Mouse (Mus musculus) liver, adult 2 months (tissue): ENCODE measurements around the gene Gm10320. TPM values are rescaled to one million over a fixed set of nuclear protein-coding genes. Genes with fewer than 3 reads are reported as not detected.
A peak's percentile ranks its signal among the peaks of the same experiment; 100 is the strongest.

ENCODE experiments used
- DNase-seq: peaks from one replicate; pipeline ENCODE4 v3.0.0-alpha.2; 2011; ENCODE audit warnings: low read depth, low spot score; ENCODE audit errors: extremely low read depth
- H3K27ac ChIP-seq: fragments of 200-500 bp; replicated peaks from 2 replicates; pipeline ENCODE4 v1.5.1; 2012; ENCODE audit warnings: low read depth, mild to moderate bottlenecking, control low read depth, inconsistent platforms, low read length; ENCODE audit not compliant: insufficient read depth
- H3K27me3 ChIP-seq: fragments of 200-500 bp; 2 replicates; pipeline ENCODE4 v1.6.1; 2012; ENCODE audit warnings: mild to moderate bottlenecking, moderate library complexity, low read length, inconsistent platforms; ENCODE audit not compliant: control insufficient read depth, insufficient read depth
- H3K36me3 ChIP-seq: fragments of 200-500 bp; 2 replicates; pipeline ENCODE4 v1.6.1; 2012; ENCODE audit warnings: low read length, inconsistent platforms; ENCODE audit not compliant: control insufficient read depth, insufficient read depth
- H3K4me1 ChIP-seq: fragments of 200-500 bp; 2 replicates; pipeline ENCODE4 v1.6.1; 2011; ENCODE audit warnings: low read length; ENCODE audit not compliant: control insufficient read depth, insufficient read depth
- H3K4me3 ChIP-seq: fragments of 200-500 bp; 2 replicates; pipeline ENCODE4 v1.5.1; 2011; ENCODE audit warnings: low read depth, mild to moderate bottlenecking, control low read depth, low read length, moderate library complexity; ENCODE audit not compliant: insufficient read depth
- H3K79me2 ChIP-seq: fragments of 200-500 bp; 2 replicates; pipeline ENCODE4 v1.6.1; 2012; ENCODE audit warnings: inconsistent platforms, mild to moderate bottlenecking, low read length, moderate library complexity; ENCODE audit not compliant: control insufficient read depth, insufficient read depth
- H3K9ac ChIP-seq: fragments of 200-500 bp; 2 replicates; pipeline ENCODE4 v1.6.1; 2012; ENCODE audit warnings: low read depth, mild to moderate bottlenecking, control low read depth, inconsistent platforms, low read length
- CTCF ChIP-seq: fragments of 200-500 bp; IDR thresholded peaks from 2 replicates; pipeline ENCODE4 v1.5.1; 2011; ENCODE audit warnings: low read depth, low read length, control low read depth
- POLR2A ChIP-seq: fragments of 200-500 bp; IDR thresholded peaks from 2 replicates; pipeline ENCODE4 v1.6.1; 2011; ENCODE audit warnings: low read length, control low read depth; ENCODE audit not compliant: insufficient read depth; ENCODE audit errors: extremely low read depth
- WGBS: fragments of 180-500 bp; shearing (Covaris S2); methylation state at CpG from one replicate; pipeline ENCODE4 v1.1.7; 2018; 5-methylcytosine and 5-hydroxymethylcytosine counted together
- polyA plus RNA-seq: library from polyadenylated mRNA; depleted of rRNA; stranded (reverse); fragments of >200 nt; gene quantifications from 2 replicates; pipeline ENCODE4 v1.2.3, GENCODE M21; 2012; rRNA removed
- total RNA-seq: library from RNA; depleted of rRNA; stranded (reverse); fragments of >200 nt; gene quantifications from 2 replicates; pipeline ENCODE4 v1.2.3, GENCODE M21; 2014; rRNA removed

Gene Gm10320
- 0.37 and 0.81 TPM in 2 replicates for total RNA-seq
- 0.70 and 0.75 TPM in 2 replicates for polyA plus RNA-seq

DNA sequence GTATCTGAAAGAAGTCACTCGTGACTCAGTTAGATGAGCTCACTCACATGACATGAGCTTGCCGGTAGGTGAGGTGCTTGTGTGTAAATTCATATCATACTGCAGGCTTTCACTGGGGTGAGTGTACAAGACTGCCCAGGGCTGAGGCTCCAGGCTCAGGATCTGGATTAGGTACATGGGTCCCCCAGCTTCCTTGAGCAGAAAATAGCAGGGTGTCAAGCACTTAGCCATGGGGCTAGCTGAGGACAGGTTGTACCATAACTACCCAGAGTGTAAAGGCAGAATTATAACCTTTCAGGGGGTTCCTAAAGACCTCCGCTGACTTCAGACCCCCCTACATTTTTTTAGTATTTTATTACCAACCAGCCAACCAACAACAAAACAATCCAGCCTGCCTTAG lies at the start of gene Gm10320:
TSS of gene Gm10320 (minus strand) at position 93 of the 400 bp plus-strand sequence.
- WGBS = 85% methylated on average over 3 of the region's 3 CpGs
- TF ChIP-seq POLR2A (no peak), CTCF (no peak)
- Histone ChIP-seq H3K27me3 (peaks cover 3% of the 10 kb centered on the region; the same call in 1 of the 2 replicates), H3K4me3 (no peak within 1 kb of the TSS), H3K4me1 (no peaks in the 10 kb centered on the region), H3K36me3 (no peaks in the 10 kb centered on the region), H3K79me2 (no peaks in the 10 kb centered on the region), H3K9ac (no peak within 1 kb of the TSS), H3K27ac (no peak within 1 kb of the TSS)
- no peak for DNase-seq

DNA sequence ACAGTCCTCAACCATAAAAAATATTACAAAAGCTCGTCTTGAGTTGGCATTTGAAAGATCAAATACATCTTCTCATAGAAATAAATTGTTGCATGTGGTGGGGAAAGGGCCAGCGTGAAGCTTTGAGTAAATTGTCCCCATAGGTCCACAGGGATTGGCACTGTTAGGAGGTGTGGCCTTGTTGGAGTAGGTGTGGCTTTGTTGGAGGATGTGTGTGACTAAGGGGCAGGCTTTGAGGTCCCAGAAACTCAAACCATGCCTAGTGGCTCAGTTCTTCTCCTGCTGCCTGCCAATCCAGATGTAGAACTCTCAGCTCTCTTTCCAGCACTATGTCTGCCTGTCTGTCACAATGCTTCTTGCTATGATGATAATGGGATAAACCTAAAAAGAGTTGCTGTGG lies 49.8 kb upstream of the Gm10320 start:
- TF ChIP-seq CTCF (no peak), POLR2A (no peak)
- no peaks in the 10 kb centered on the region for H3K79me2 ChIP-seq
- 79% methylated on average over 2 of the region's 2 CpGs for WGBS
- H3K27me3 ChIP-seq = no peaks in the 10 kb centered on the region
- H3K4me3 ChIP-seq = no peak overlapping the region
- no peaks in the 10 kb centered on the region for H3K36me3 ChIP-seq
- no peak for DNase-seq
- H3K9ac ChIP-seq = no peak overlapping the region
- H3K27ac ChIP-seq = no peak overlapping the region
- H3K4me1 ChIP-seq = no peaks in the 10 kb centered on the region

DNA sequence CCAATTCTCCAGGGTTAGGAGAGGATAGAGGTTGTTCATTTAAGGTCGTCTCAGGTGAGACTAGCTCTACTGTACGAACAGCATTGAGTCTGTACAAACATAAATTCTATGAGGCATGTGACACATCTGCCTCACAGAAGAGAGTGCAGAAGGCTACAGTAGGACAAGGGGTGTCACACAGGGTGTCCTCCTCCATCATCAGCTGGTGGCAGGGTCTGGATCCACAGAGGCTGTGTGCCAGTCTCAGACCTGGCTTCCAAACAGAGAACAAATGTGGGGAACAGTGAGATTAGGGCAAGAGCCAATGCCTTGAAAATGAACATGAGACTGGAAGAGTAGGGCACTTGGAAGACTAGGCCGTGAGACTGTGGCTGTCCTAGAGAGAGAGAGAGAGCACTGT lies 48.4 kb upstream of the Gm10320 start:
- Histone ChIP-seq H3K27ac (no peak overlapping the region), H3K4me1 (no peaks in the 10 kb centered on the region), H3K9ac (no peak overlapping the region), H3K79me2 (no peaks in the 10 kb centered on the region), H3K36me3 (no peaks in the 10 kb centered on the region), H3K4me3 (no peak overlapping the region), H3K27me3 (no peaks in the 10 kb centered on the region)
- 75% methylated on average over 3 of the region's 3 CpGs for WGBS
- no peak for TF ChIP-seq CTCF
- TF ChIP-seq POLR2A = no peak
- no peak for DNase-seq

DNA sequence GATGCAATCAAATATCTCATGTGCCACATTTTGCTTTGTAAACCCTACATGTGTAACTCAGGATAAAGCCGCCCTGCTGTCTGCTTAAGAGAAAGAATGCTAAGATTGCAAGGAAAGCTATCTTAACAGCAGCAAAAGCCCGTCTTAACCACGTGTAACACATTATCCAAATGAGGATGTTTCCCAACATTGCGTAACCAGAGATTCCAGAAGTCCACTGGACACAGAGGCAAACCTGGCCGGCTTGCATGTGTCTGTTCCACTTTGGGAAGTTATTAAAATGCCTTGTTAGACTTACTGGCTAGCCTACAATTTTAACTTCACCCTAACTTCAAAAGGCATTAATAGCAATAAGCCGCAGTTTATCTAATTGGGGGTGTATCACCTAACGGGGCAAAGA lies 47.5 kb upstream of the Gm10320 start:
- WGBS = 34% methylated on average over 7 of the region's 7 CpGs
- DNase-seq = peak; percentile 89
- Histone ChIP-seq H3K9ac (no peak overlapping the region), H3K36me3 (no peaks in the 10 kb centered on the region), H3K27me3 (no peaks in the 10 kb centered on the region), H3K79me2 (no peaks in the 10 kb centered on the region), H3K4me3 (no peak overlapping the region), H3K27ac (no peak overlapping the region), H3K4me1 (no peaks in the 10 kb centered on the region)
- TF ChIP-seq CTCF = no peak
- TF ChIP-seq POLR2A = no peak

DNA sequence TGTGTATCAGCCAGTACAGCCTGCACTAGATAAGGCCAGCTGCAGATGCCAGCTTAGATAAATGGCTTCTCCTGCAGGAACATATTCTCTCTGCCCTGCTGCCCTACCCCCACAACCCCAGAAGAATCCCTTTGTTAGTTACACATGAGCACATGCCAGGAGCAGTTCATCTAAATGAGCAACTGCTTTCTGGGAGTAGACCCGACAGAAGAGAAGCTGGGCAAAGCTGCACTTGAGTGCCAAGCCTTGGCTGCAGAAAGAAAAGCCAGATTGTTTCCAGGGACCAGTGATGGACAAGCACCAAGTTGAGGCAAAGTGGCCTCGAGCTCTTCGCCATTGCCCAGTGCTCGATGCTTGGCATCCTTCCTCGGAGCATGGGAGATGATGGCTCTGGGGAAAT lies 46.8 kb upstream of the Gm10320 start:
- Histone ChIP-seq H3K4me1 (no peaks in the 10 kb centered on the region), H3K79me2 (no peaks in the 10 kb centered on the region), H3K36me3 (no peaks in the 10 kb centered on the region), H3K27me3 (no peaks in the 10 kb centered on the region), H3K4me3 (no peak overlapping the region), H3K27ac (no peak overlapping the region), H3K9ac (no peak overlapping the region)
- no peak for TF ChIP-seq CTCF
- TF ChIP-seq POLR2A = no peak
- WGBS = 84% methylated on average over 5 of the region's 5 CpGs
- DNase-seq = no peak

DNA sequence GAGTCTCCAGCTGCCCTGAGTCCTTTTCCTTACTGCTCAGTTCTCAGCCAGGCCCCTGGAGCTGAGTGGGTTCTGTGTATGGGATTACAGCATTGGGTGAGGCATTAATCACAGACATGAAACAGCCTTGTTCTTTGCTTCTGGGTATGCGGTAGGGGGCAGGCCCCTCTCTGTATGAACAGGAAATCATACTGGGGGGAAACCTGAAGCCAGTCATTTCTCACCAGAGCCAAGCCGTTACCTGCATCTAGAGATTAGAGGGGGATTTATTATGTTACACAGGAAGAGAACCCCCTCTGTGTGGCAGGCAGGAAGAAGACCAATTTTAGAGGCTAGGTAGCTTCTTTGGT lies 43.1 kb upstream of the Gm10320 start:
- DNase-seq = no peak
- Histone ChIP-seq H3K79me2 (no peaks in the 10 kb centered on the region), H3K36me3 (no peaks in the 10 kb centered on the region), H3K4me1 (no peaks in the 10 kb centered on the region), H3K27ac (no peak overlapping the region), H3K27me3 (no peaks in the 10 kb centered on the region), H3K9ac (no peak overlapping the region), H3K4me3 (no peak overlapping the region)
- no peak for TF ChIP-seq CTCF
- no peak for TF ChIP-seq POLR2A
- 87% methylated on average over 2 of the region's 2 CpGs for WGBS
